7 mouse cellular contexts compared by ENCODE assay signal in genomic region chr7:98564607-98565364, GRCm38 (mm10).
DNase-seq lines count a peak whose midpoint lies in the region; ATAC-seq lines count a peak whose summit lies in the region.

No protein-coding gene starts in this region.

- H3K9ac ChIP-seq in heart, embryonic 14.5 days (ENCODE audit: low read length) = no peak overlapping the region
- H3K9ac ChIP-seq in stomach, embryonic 14.5 days (replicated peaks; ENCODE audit: low read depth, low read length) = no peak overlapping the region

- DNase-seq in adrenal gland, postnatal 25 days = peak; percentile 33
- peak; percentile 57 to 87 for DNase-seq in kidney, postnatal 25 days
- DNase-seq in right cerebral cortex, adult 2 months (ENCODE audit: low spot score in 2 of 2) = no peak
- no peak for DNase-seq in right cerebral cortex, postnatal 10 days (ENCODE audit: low spot score in 2 of 2)
- DNase-seq in left cerebral cortex, adult 11 months (ENCODE audit: low spot score) = no peak

- H3K36me3 ChIP-seq in heart, embryonic 14.5 days (ENCODE audit: control insufficient read depth, insufficient read depth, low read length) = no peaks in the 10 kb centered on the region
- H3K36me3 ChIP-seq in stomach, embryonic 14.5 days (ENCODE audit: control insufficient read depth, insufficient read depth, low read length) = no peaks in the 10 kb centered on the region

- H3K4me1 ChIP-seq in heart, embryonic 14.5 days (ENCODE audit: control insufficient read depth in 2 of 2, insufficient read depth in 2 of 2, low read length in 2 of 2) = no peaks in the 10 kb centered on the region
- no peaks in the 10 kb centered on the region for H3K4me1 ChIP-seq in stomach, embryonic 14.5 days (ENCODE audit: control insufficient read depth, insufficient read depth, low read length)

- H3K27ac ChIP-seq in heart, embryonic 14.5 days (replicated peaks in 1 of 2; ENCODE audit: control insufficient read depth in 1 of 2, insufficient read depth in 1 of 2, low read depth in 2 of 2, low read length in 2 of 2) = peak overlapping the region; percentile 13 to 39; a peak in 3 of 4 replicates
- peak overlapping the region; percentile 21; the same call in 1 of the 2 replicates for H3K27ac ChIP-seq in stomach, embryonic 14.5 days (ENCODE audit: low read length)

- 60% methylated on average over 9 of the region's 9 CpGs for WGBS in heart, embryonic 14.5 days
- 65% methylated on average over 9 of the region's 9 CpGs for WGBS in stomach, embryonic 14.5 days

- ATAC-seq in heart, embryonic 14.5 days (ENCODE audit: insufficient number of reproducible peaks, insufficient read depth, low FRiP score, low read depth) = peak; percentile 55; the same call in 1 of the 2 replicates
- no peak for ATAC-seq in stomach, embryonic 14.5 days (ENCODE audit: insufficient number of reproducible peaks, insufficient read depth, low FRiP score, low read depth)

- H3K4me2 ChIP-seq in heart, embryonic 14.5 days (ENCODE audit: low read length) = no peak overlapping the region
- no peak overlapping the region for H3K4me2 ChIP-seq in stomach, embryonic 14.5 days (replicated peaks; ENCODE audit: low read depth, low read length)

- no peaks in the 10 kb centered on the region for H3K27me3 ChIP-seq in heart, embryonic 14.5 days (ENCODE audit: control insufficient read depth, insufficient read depth, low read length)
- H3K27me3 ChIP-seq in stomach, embryonic 14.5 days (ENCODE audit: control insufficient read depth, insufficient read depth, low read length) = no peaks in the 10 kb centered on the region

- H3K4me3 ChIP-seq in heart, embryonic 14.5 days (ENCODE audit: control insufficient read depth in 1 of 2, insufficient read depth in 1 of 2, low read depth in 1 of 2, low read length in 2 of 2) = no peak overlapping the region
- no peak overlapping the region for H3K4me3 ChIP-seq in stomach, embryonic 14.5 days (ENCODE audit: low read depth, low read length)

- no peaks in the 10 kb centered on the region for H3K9me3 ChIP-seq in heart, embryonic 14.5 days (ENCODE audit: control insufficient read depth, low read length)
- no peaks in the 10 kb centered on the region for H3K9me3 ChIP-seq in stomach, embryonic 14.5 days (ENCODE audit: control insufficient read depth, low read depth, low read length)

Comparison
In these comparisons a context has a peak if more than half of its experiments do, and no peak if none do; other contexts are left out.
1. DNase-seq: peak in adrenal gland, postnatal 25 days (single experiment) and kidney, postnatal 25 days (2 of 2); none in right cerebral cortex, adult 2 months (0 of 2), right cerebral cortex, postnatal 10 days (0 of 2) and left cerebral cortex, adult 11 months (single experiment).